Mouse (Mus musculus): ENCODE results near the gene Il2ra. TPM values are rescaled to one million over a fixed set of nuclear protein-coding genes. Genes with fewer than 3 reads are reported as not detected.

Gene Il2ra
- total and polyA plus RNA-seq, 2 experiments from 2014 or later = 0.04 TPM; not detected in 1

- H3K27me3 ChIP-seq (ENCODE audit: insufficient read depth, low read length) = no peaks in the 10 kb centered on the region
- no peak for TF ChIP-seq CTCF (IDR thresholded peaks at IDR 0.05; ENCODE audit: low read depth)
- WGBS = 90% methylated on average over 5 of the region's 5 CpGs
- H3K36me3 ChIP-seq (ENCODE audit: insufficient read depth, low read length) = no peaks in the 10 kb centered on the region
- no peaks in the 10 kb centered on the region for H3K4me1 ChIP-seq (ENCODE audit: insufficient read depth, low read length)
- no peak within 1 kb of the TSS for H3K4me2 ChIP-seq (ENCODE audit: low read depth, low read length)
- no peak within 1 kb of the TSS for H3K4me3 ChIP-seq (ENCODE audit: low read length)
- no peak within 1 kb of the TSS for H3K9ac ChIP-seq (replicated peaks; ENCODE audit: low read length)
- no peak for DNase-seq (ENCODE audit: low spot score)
- no peak for ATAC-seq
- no peaks in the 10 kb centered on the region for H3K9me3 ChIP-seq (ENCODE audit: low read length)
- no peak within 1 kb of the TSS for H3K27ac ChIP-seq
Measured at GRCm38 (mm10) chr2:11625890-11626289, 16.7 kb upstream of the Il2ra start, which contains the start of gene Gm17490. Gene Gm17490 (minus strand): TSS chr2:11626264.

DNA sequence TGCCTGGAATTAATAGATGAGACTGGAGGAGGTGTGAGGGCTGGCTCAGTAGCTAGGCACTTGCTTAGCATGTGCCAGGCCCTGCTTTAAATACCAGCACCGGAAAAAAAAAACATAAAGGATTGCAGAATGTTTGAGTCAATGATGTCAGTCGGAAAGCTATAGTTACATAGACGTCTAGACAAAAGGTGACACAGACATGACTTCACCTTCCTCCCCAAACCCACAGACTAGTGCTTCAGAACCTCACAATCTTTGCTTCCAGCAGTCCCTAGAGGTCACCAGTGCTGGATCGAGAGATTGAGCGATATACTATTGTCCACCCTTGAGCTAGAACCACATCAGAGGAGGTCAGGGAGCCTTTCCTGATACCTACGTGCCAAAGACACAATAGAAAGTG is 7.6 kb upstream of the Il2ra start:
- H3K9me3 ChIP-seq (ENCODE audit: low read length) = no peaks in the 10 kb centered on the region
- no peak overlapping the region for H3K27ac ChIP-seq
- TF ChIP-seq CTCF (IDR thresholded peaks at IDR 0.05; ENCODE audit: low read depth) = no peak
- no peaks in the 10 kb centered on the region for H3K4me1 ChIP-seq (ENCODE audit: insufficient read depth, low read length)
- no peak overlapping the region for H3K9ac ChIP-seq (replicated peaks; ENCODE audit: low read length)
- no peaks in the 10 kb centered on the region for H3K36me3 ChIP-seq (ENCODE audit: insufficient read depth, low read length)
- WGBS = 92% methylated on average over 6 of the region's 6 CpGs
- no peaks in the 10 kb centered on the region for H3K27me3 ChIP-seq (ENCODE audit: insufficient read depth, low read length)
- ATAC-seq (no peak), DNase-seq (ENCODE audit: low spot score) (no peak)
- H3K4me2 ChIP-seq (ENCODE audit: low read depth, low read length) = no peak overlapping the region
- no peak overlapping the region for H3K4me3 ChIP-seq (ENCODE audit: low read length)

DNA sequence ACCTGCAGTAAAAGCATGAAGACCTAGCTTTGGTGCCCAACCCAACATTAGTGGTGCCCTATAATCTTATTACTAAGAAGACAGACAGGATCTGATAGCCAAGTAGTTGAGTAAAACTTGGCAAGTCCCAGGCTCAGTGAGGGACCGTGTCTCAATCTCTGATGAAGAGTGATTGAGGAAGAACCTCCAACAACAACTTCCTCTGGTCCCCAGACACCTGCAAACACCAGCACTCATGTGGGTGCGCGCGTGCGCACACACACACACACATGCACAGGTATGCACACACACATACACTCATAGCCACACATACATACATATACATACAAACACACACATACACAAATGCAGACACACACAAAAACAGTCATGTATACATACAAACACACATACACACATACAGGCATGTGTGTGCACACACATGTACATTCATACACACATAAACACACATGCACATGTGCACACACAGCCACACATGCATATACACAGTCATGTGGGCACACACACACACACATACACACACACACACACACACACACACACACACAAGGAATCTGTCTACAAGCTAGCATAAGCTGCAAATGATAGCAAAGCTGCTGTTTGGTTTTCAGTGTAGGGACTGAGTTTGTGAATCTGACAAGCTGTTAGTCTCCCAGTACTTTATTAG is 7.0 kb upstream of the Il2ra start:
- H3K9me3 ChIP-seq (ENCODE audit: low read length) = no peaks in the 10 kb centered on the region
- TF ChIP-seq CTCF (IDR thresholded peaks at IDR 0.05; ENCODE audit: low read depth) = no peak
- H3K27me3 ChIP-seq (ENCODE audit: insufficient read depth, low read length) = no peaks in the 10 kb centered on the region
- H3K36me3 ChIP-seq (ENCODE audit: insufficient read depth, low read length) = no peaks in the 10 kb centered on the region
- no peaks in the 10 kb centered on the region for H3K4me1 ChIP-seq (ENCODE audit: insufficient read depth, low read length)
- H3K4me2 ChIP-seq (ENCODE audit: low read depth, low read length) = no peak overlapping the region
- H3K27ac ChIP-seq = no peak overlapping the region
- no peak overlapping the region for H3K4me3 ChIP-seq (ENCODE audit: low read length)
- WGBS = 97% methylated on average over 5 of the region's 5 CpGs
- H3K9ac ChIP-seq (replicated peaks; ENCODE audit: low read length) = no peak overlapping the region
- ATAC-seq (no peak), DNase-seq (ENCODE audit: low spot score) (no peak)

DNA sequence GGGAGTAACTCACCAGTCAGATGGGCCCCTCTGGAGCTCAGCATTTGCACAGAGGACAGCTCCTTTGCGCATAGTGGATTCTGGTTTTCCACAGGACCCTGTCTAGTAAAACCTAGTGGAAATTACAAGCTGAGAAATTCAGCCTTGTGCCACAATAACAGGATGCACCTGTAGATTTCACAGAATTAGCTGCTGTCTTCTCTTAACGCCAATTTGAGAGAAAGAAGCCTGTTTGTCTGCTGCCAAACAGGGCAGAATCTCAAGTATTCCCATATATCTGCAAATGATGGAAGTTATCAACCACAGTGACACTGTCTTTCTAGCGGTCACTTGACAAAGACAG is 6.5 kb upstream of the Il2ra start:
- WGBS = 77% methylated on average over 3 of the region's 3 CpGs

DNA sequence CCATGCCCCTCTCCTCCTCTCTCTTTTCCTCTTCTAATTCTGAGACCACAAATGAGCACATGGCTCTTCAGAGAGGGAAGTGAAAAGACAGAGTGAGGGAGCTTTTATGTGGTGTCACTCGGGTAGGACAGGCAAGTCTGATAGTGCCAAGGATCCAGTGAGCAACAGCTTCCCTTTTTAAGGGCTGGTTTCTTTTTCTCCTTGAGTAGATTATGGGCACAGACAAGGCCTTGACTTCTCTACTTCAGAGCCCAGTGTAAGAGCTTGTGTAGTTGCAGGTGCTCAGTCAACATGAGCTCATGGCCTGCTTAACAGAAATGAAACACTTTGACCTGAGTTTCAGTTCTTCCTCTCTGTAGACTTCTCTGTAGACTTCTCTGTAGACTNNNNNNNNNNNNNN is 5.5 kb upstream of the Il2ra start:
- WGBS = 83% methylated on average over 1 of the region's 1 CpGs
- DNase-seq (ENCODE audit: low spot score) (no peak), ATAC-seq (no peak)
- Histone ChIP-seq H3K27ac (no peak overlapping the region), H3K4me2 (ENCODE audit: low read depth, low read length) (no peak overlapping the region), H3K27me3 (ENCODE audit: insufficient read depth, low read length) (no peaks in the 10 kb centered on the region), H3K9ac (replicated peaks; ENCODE audit: low read length) (no peak overlapping the region), H3K4me1 (ENCODE audit: insufficient read depth, low read length) (no peaks in the 10 kb centered on the region), H3K36me3 (ENCODE audit: insufficient read depth, low read length) (no peaks in the 10 kb centered on the region), H3K9me3 (ENCODE audit: low read length) (no peaks in the 10 kb centered on the region), H3K4me3 (ENCODE audit: low read length) (no peak overlapping the region)
- TF ChIP-seq CTCF (IDR thresholded peaks at IDR 0.05; ENCODE audit: low read depth) = no peak

More for the DNA sequence above, 6.5 kb upstream of the Il2ra start:
- H3K4me2 ChIP-seq (ENCODE audit: low read depth, low read length) = no peak overlapping the region
- H3K27ac ChIP-seq = no peak overlapping the region
- no peaks in the 10 kb centered on the region for H3K9me3 ChIP-seq (ENCODE audit: low read length)
- H3K4me1 ChIP-seq (ENCODE audit: insufficient read depth, low read length) = no peaks in the 10 kb centered on the region
- H3K36me3 ChIP-seq (ENCODE audit: insufficient read depth, low read length) = no peaks in the 10 kb centered on the region
- H3K27me3 ChIP-seq (ENCODE audit: insufficient read depth, low read length) = no peaks in the 10 kb centered on the region
- DNase-seq (ENCODE audit: low spot score) (no peak), ATAC-seq (no peak)
- no peak for TF ChIP-seq CTCF (IDR thresholded peaks at IDR 0.05; ENCODE audit: low read depth)
- no peak overlapping the region for H3K4me3 ChIP-seq (ENCODE audit: low read length)
- H3K9ac ChIP-seq (replicated peaks; ENCODE audit: low read length) = no peak overlapping the region

DNA sequence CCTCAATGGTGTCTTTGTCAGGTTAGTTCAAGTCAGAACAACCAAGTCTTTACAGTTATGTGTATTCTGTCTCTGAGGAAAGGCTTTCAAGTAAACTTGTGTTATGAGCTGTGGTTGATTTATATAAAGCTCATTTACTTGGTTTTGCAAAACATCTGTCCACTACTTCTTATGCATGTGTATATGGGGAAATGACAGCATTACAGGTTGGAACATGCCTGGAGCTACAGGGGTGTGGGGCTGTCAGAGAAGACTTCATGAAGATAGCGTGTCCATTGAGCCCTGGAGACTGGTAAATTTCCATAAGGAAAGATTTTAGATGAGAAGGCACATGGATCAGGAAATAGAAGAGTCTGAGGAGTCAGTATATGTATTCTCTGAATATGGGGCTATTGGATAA is 1.4 kb downstream of the Il2ra start:
- Histone ChIP-seq H3K4me3 (ENCODE audit: low read length) (no peak overlapping the region), H3K4me2 (ENCODE audit: low read depth, low read length) (no peak overlapping the region), H3K9ac (replicated peaks; ENCODE audit: low read length) (no peak overlapping the region), H3K36me3 (ENCODE audit: insufficient read depth, low read length) (no peaks in the 10 kb centered on the region), H3K27me3 (ENCODE audit: insufficient read depth, low read length) (no peaks in the 10 kb centered on the region), H3K27ac (no peak overlapping the region), H3K4me1 (ENCODE audit: insufficient read depth, low read length) (no peaks in the 10 kb centered on the region), H3K9me3 (ENCODE audit: low read length) (no peaks in the 10 kb centered on the region)
- ATAC-seq (no peak), DNase-seq (ENCODE audit: low spot score) (no peak)
- whole genome bisulfite sequencing = 70% methylated on average over 1 of the region's 1 CpGs
- TF ChIP-seq CTCF (IDR thresholded peaks at IDR 0.05; ENCODE audit: low read depth) = no peak

GRCm38 (mm10) chr2:11645297-11645696 is 2.7 kb downstream of the Il2ra start:
- ATAC-seq = no peak
- WGBS = 89% methylated on average over 2 of the region's 2 CpGs
- H3K27me3 ChIP-seq (ENCODE audit: insufficient read depth, low read length) = no peaks in the 10 kb centered on the region
- no peak for DNase-seq (ENCODE audit: low spot score)
- H3K9me3 ChIP-seq (ENCODE audit: low read length) = no peaks in the 10 kb centered on the region
- H3K36me3 ChIP-seq (ENCODE audit: insufficient read depth, low read length) = no peaks in the 10 kb centered on the region
- H3K4me1 ChIP-seq (ENCODE audit: insufficient read depth, low read length) = no peaks in the 10 kb centered on the region
- no peak overlapping the region for H3K4me2 ChIP-seq (ENCODE audit: low read depth, low read length)
- H3K4me3 ChIP-seq (ENCODE audit: low read length) = no peak overlapping the region
- H3K9ac ChIP-seq (replicated peaks; ENCODE audit: low read length) = no peak overlapping the region
- no peak for TF ChIP-seq CTCF (IDR thresholded peaks at IDR 0.05; ENCODE audit: low read depth)
- no peak overlapping the region for H3K27ac ChIP-seq

Data from hindbrain, postnatal 0 days (tissue).